Mouse (Mus musculus): ENCODE measurements around the gene Stxbp6.

GRCm38 (mm10) chr12:44967448-44967847 lies 107.1 kb downstream of the Stxbp6 start:
- TF ChIP-seq USF1 (IDR thresholded peaks at IDR 0.05; ENCODE audit: low read depth) (no peak), POLR2A (IDR thresholded peaks at IDR 0.05; ENCODE audit: insufficient read length, low read depth) (no peak)
